Mouse (Mus musculus): Measurements from ENCODE around the gene Mbnl2.

The Mbnl2 gene

DNA sequence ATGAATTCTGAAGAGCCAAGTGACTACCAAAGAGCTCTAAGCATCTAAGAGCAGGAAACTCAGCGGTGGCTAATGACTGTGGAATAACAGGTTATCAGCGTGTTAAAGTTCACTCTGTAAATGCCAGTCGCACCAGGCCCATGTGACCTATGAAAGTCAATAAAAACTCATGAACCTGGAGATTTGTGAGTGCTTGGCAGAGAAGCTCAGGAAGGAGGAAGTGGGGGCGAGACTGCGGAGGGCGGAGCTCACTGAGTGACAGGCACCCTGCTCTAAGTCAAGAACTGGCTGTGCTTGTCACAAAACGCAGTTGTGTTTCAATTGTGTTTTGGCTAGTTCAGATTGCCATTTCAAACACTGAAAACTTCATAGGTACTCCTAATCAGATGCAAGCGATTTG, 131.4 kb downstream of the Mbnl2 start:
- DNase-seq (ENCODE audit: extremely low spot score, low spot score): no peak

DNA sequence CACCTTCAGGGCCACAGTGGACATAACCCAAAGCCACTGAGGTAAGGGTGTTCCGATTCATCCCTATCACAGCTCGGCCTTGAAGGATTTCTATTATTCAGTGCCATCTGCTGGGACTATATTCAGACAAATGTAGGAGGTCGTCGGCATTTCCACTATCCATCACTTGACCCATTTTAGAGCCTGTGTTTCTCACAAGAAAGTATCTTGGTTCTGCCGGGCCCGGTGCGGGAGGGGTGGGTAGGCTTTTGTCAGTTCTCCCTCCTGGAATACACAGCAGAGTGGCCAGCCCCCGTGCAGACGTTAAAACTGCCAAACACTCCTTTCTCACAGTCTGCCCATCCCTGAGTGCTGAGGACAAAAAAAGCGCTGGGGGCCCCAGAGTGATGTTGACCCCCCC, 134.4 kb downstream of the Mbnl2 start:
- DNase-seq (ENCODE audit: extremely low spot score, low spot score): no peak

- no peak for DNase-seq (ENCODE audit: extremely low spot score, low spot score)
Measured at GRCm38 (mm10) chr14:120416886-120417285, 141.4 kb downstream of the Mbnl2 start.

DNA sequence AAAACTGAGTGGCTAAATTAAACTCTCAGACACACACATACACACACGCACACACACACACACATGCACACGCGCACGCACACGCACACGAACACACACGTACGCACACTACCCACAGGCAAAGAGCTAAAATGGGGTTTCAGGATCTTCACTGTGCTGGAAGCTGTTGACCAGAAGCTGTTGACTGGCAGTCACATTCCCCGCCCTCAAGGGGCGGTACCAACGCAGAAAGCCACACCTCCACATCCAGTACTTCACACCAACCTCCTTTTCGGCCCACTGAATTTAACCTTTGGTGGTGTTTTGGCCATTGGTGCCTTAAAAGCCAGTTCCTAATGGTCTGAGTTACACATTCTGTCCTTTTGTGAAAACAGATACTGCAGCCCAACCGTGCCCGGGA, 143.5 kb downstream of the Mbnl2 start:
- DNase-seq (ENCODE audit: extremely low spot score, low spot score): no peak

DNA sequence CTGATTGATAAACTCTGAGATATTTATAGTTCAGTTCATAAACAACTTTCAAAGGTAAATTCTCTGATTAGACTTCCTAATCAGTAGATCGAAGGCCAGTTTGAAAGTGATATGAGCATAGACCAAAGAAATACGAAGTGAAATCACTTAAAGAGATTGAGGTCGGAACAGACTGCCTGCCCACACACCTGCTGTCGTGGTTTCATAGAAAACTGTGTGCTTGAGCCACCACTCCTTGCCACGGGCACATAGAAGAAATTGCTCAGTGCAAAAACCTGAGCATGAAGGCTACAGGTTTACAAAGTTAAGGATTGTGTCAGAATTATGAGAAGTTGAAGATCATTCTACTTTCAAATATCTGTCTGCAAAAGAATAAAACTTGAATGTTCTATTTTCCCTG, 153.0 kb downstream of the Mbnl2 start:
- DNase-seq (ENCODE audit: extremely low spot score, low spot score): no peak

GRCm38 (mm10) chr14:120432773-120433172, 157.3 kb downstream of the Mbnl2 start:
- DNase-seq (ENCODE audit: extremely low spot score, low spot score): no peak

DNA sequence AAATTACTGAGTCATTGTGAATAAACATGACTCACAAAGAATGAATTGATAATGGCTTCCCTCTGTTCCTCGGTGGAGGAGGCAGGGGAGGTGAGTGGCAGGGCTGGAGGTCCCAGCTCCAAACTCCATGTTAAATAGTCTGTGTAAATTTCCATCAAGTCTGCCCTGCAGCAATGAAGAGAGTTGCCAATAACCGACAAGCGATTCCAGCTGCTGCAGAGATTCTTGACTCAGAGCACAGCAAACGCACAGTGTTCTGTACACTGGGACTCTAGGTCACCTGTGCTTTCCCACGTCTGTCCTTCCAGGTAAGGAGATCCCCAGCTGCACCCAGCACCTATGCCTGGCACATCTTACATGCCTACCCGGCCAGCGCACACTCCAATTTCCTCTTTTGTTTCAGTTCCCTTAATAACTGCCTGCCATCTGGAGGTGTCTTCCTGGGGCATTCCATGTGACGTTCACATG, 158.5 kb downstream of the Mbnl2 start:
- no peak for DNase-seq (ENCODE audit: extremely low spot score, low spot score)

DNA sequence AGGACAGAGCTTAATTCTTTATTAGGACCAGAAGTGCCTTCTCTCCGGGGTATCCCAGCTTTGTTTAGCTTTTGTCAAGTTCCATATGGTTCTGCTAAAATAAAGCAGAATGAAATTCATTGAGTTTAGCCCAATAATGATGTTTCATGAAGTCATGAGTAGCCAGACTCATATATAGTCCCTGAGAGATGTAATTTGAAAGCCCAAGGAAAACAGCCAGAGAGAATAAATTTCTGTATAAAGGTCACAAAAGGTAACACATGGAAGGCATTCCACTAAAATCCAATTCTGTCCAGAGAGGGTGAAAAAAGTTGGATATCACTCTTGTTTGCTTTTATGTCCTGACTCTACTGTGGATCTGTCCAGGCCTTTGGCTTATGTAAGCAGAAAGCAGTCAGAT, 159.4 kb downstream of the Mbnl2 start:
- DNase-seq (ENCODE audit: extremely low spot score, low spot score): no peak

GRCm38 (mm10) chr14:120440716-120441115, 165.2 kb downstream of the Mbnl2 start:
- DNase-seq (ENCODE audit: extremely low spot score, low spot score): no peak

DNA sequence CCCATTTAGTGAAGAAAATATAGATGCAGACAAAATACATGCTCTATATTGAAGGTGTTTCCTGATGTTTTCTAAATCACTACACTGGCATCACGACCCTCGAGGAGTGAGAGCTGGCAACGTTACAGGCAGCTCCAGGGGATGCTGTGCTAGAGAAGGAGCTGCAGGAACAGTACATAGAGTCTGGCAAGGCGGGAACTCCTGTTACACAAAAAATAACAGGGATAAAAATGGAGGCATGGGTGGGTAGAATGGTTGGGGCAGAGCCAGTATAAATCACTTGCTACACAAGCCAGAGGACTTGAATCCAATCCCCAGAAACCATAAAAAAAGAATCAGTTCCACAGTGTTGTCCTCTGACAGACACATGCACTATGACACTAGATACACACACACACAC, 165.8 kb downstream of the Mbnl2 start:
- no peak for DNase-seq (ENCODE audit: extremely low spot score, low spot score)

GRCm38 (mm10) chr14:120441836-120442235, 166.4 kb downstream of the Mbnl2 start:
- no peak for DNase-seq (ENCODE audit: extremely low spot score, low spot score)

- no peak for DNase-seq (ENCODE audit: extremely low spot score, low spot score)
Measured at GRCm38 (mm10) chr14:120454221-120454620, 178.8 kb downstream of the Mbnl2 start.

- no peak for DNase-seq (ENCODE audit: extremely low spot score, low spot score)
Measured at GRCm38 (mm10) chr14:120463938-120464727, 188.7 kb downstream of the Mbnl2 start.

DNA sequence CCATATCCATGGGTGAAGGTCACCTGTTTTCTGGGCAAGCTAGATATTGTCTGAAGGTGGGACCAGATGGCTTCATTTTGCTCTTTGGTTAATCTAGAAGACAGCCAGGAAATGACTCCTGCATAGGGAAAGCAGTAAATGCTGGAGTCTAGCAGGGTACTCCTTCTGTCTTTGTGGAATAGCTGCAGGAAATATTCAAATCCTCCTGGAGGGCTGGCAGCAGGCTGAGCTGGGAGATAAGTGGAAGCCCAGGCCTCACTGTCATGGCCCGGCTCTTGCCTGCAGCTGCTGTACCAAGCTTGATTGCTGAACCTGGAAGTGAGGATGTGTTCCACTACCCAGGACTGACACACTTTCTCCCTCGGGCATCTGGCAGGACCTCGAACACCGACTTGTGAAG, 191.3 kb downstream of the Mbnl2 start:
- no peak for DNase-seq (ENCODE audit: extremely low spot score, low spot score)

- no peak for DNase-seq (ENCODE audit: extremely low spot score, low spot score)
Measured at GRCm38 (mm10) chr14:120469126-120469790, 193.8 kb downstream of the Mbnl2 start.

GRCm38 (mm10) chr14:120476186-120476697, 200.8 kb downstream of the Mbnl2 start:
- no peak for DNase-seq (ENCODE audit: extremely low spot score, low spot score)

- DNase-seq (ENCODE audit: extremely low spot score, low spot score): peak; percentile 99
Measured at GRCm38 (mm10) chr14:120477288-120477981, 202.0 kb downstream of the Mbnl2 start.

- DNase-seq (ENCODE audit: extremely low spot score, low spot score): peak; percentile 94
Measured at GRCm38 (mm10) chr14:120477982-120478568, 202.6 kb downstream of the Mbnl2 start, which contains the start of gene Rap2a. Rap2a (plus strand) TSS chr14:120478444.

GRCm38 (mm10) chr14:120478641-120479341, 203.3 kb downstream of the Mbnl2 start:
- DNase-seq (ENCODE audit: extremely low spot score, low spot score): peak; percentile 74

GRCm38 (mm10) chr14:120480341-120480900, 205.0 kb downstream of the Mbnl2 start:
- no peak for DNase-seq (ENCODE audit: extremely low spot score, low spot score)

DNA sequence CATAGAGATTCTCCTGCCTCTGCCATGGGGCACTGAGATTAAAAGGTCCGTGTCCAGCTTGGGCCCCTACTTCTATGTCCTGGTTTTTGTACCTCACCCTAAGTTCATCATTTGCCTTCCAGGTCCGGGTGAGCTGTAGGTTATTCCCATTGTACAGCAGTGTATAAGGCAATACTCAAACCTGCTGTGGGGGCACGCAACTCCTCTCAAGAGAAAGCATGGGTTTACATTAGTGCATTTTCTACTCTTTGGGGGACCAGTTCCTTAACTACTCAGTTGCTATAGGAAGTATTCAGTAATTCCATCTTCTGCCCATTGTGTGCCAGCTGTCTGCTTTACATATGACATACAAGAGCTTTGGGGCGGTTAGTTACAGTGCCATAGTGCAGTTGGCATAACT, 205.5 kb downstream of the Mbnl2 start:
- no peak for DNase-seq (ENCODE audit: extremely low spot score, low spot score)
